Mouse (Mus musculus): ENCODE measurements around the gene Rgs7.

Rgs7 gene

GRCm38 (mm10) chr1:175491861-175492682 is at the start of gene Rgs7:
TSS of gene Rgs7 (minus strand) at chr1:175492500.
- peak; percentile 42 for DNase-seq (ENCODE audit: low read depth, low spot score)

- no peak for DNase-seq (ENCODE audit: low read depth, low spot score)
These were observed 48.4 kb upstream of the Rgs7 start for GRCm38 (mm10) chr1:175540700-175541099.

- DNase-seq (ENCODE audit: low read depth, low spot score): no peak
These were observed 45.0 kb upstream of the Rgs7 start for GRCm38 (mm10) chr1:175537321-175537720.

DNA sequence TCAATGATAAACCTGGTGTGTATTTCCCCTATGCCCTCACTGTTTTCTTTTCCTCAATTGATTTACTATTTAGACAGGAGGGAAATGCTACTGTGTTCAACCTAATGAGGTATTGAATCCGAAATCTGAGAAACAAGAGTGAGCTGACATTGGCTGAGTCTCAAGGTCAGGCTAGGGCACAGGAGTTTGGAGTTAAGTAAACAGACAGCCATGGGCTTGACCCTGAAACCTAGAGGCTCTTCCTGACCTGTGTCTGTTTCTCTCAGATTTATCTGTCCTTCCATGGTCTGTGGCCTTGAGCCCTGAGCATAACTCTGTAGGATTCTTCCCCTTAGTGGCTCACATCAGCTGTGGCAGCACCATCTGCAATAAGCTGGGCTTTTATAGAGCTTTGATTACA is 37.6 kb upstream of the Rgs7 start:
- no peak for DNase-seq (ENCODE audit: low read depth, low spot score)

DNA sequence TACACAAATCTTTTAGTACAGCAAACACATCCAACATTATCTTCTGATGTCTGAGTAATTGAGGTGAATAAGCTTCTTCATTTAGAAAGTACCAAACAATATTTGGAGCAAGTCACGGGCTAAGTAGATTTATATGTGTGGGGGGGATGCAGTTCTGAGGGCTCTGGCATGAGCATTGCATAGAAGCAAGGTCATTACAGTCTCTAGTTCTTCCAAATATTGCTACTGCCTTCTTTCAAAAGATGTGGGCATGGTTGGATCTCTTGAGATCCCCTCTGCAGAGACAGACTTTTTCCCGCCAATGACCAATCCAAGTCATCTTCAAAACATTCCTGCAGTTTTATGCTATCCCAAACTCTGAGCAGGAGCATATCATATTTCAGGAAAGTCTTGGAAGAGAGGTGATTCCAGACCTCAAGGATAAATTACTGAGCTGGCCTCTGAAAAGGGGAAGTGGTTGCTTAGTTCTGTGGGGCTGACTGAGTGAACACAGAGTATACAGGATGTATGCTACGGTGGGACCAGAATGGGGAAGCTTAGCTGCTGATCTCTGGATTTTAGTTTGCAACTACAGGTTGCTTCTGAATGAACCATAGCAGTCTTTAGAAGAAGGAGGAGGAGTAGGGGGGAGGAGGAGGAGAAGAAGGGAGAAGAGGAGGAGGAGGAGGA is 32.5 kb upstream of the Rgs7 start:
- DNase-seq (ENCODE audit: low read depth, low spot score): no peak

DNA sequence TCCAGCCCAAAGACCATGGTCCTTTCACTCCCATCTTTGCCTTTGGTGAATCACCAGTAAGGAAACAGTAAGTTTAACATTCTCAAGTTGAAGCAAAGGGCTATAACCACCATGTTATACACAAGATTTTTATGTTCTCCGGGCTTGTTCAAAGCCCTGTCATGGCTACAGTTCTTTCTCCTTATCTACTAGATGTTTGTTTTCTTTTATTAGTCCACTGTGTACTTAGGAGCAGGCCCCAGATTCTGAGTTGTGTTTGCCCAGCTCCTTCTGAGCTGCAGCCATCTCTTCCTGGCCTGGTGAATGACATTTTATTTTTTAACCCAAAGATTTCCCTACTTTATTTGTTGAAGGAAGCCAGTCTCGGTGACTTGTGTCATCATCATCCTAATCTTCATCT is 31.3 kb upstream of the Rgs7 start:
- DNase-seq (ENCODE audit: low read depth, low spot score): no peak

DNA sequence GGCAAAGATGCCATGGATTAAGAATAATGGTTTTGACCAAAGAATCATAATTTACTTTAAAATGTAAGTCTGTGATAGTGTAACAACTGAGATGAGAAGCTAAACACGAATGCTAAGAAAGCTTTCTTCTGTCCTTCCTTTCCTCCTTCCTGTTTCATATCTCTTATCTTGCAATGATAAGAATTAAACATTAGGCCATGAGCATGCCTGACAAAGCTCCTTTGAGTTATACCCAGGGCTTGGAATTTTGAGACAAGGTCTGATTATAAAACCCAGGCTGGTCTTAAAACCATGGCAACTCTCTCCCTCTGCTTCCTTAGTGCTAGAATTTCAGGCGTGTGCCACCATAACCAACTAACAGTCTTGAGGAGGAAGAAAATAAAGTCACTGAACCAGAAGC is 22.2 kb upstream of the Rgs7 start:
- no peak for DNase-seq (ENCODE audit: low read depth, low spot score)

- DNase-seq (ENCODE audit: low read depth, low spot score): no peak
These were observed 19.9 kb upstream of the Rgs7 start for GRCm38 (mm10) chr1:175512173-175512572.

- no peak for DNase-seq (ENCODE audit: low read depth, low spot score)
These were observed 17.7 kb upstream of the Rgs7 start for GRCm38 (mm10) chr1:175509989-175510388.

GRCm38 (mm10) chr1:175492683-175493043 is 363 bp upstream of the Rgs7 start:
- DNase-seq (ENCODE audit: low read depth, low spot score): no peak

DNA sequence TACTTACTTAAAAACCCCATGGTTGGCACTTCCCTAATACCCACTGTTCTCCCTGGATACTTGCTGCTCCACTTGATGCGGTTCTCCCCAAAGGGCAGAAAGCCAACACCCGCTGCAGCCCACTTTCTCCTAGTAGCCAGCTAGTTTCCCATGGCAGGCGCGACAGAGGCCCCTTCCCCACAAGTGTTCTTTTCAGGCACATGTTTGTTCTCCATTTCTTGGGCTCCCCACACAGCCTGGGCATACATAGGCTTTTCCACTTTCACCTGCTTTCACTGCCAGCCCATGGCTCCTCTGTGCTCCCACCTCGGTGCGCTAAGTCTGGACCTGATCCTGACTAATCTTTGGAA is 814 bp downstream of the Rgs7 start:
- no peak for DNase-seq (ENCODE audit: low read depth, low spot score)

- DNase-seq (ENCODE audit: low read depth, low spot score): no peak
These were observed 7.2 kb downstream of the Rgs7 start for GRCm38 (mm10) chr1:175485109-175485508.

DNA sequence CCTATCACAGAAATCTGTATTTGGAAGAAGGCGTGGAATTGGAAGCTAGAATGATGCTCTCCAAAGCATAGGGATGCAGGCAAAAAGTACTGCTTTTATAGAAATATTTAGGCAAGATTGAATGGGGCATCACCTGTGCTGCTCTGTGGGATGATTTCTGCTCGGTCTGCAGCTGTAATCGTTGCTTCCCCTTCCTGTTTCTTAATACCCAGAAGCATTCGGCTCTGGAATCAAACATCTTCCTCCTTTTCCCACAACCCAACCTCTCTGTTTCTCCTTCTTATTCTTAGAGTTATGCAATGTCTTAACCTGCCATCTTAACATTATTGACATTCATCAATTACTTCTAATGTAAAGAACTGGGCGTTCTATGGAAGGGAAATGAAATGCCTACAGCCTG is 19.2 kb downstream of the Rgs7 start:
- DNase-seq (ENCODE audit: low read depth, low spot score): no peak

GRCm38 (mm10) chr1:175469087-175469788 is 23.1 kb downstream of the Rgs7 start:
- DNase-seq (ENCODE audit: low read depth, low spot score): no peak

DNA sequence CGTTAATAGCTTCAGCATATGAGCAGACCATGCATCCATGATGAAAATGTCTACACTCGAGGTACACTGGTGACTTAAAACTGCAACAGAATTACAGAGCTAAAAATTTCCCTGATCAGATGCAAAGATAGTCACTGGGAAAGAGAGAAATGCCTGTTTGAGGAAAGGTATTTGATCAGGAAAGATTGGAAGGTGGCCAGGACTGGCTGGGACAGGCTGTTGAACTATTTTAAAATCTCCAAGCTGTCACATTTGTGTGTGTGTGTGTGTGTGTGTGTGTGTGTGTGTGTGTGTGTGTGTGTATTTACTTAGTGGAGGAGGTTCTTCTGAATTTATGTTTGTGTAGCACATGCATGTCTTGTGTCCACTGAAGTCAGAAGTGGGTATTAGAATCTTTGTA is 27.7 kb downstream of the Rgs7 start:
- no peak for DNase-seq (ENCODE audit: low read depth, low spot score)

- peak; percentile 65 for DNase-seq (ENCODE audit: low read depth, low spot score)
These were observed 29.9 kb downstream of the Rgs7 start for GRCm38 (mm10) chr1:175462351-175462750.

DNA sequence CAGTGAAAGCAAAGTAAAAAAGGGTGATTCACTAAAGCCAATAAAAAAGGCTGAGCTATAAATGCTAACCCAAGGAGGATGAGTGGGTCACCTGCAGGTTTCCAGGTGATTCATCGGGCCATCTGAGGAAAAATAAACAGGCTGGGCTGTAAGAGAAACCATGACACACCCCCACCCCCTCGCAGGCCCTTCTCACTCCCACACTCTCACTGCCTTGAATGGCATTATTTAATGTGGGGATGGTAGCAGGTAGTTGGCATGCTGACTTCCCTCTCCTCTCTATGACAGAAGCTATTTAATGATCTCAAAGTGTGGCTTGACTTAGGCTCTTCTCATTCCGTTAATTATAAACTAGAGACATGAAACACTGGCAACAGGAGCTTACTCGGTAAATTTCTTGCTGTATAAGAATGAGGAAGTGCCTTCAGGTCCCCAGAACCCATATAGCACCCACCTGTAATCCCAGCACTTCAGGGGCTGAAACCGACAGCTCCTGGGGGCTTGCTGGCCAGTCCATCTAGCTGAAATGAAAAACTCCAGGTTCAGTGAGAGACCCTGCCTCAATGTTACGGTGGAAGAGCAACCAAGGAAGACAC is 38.2 kb downstream of the Rgs7 start:
- no peak for DNase-seq (ENCODE audit: low read depth, low spot score)

DNA sequence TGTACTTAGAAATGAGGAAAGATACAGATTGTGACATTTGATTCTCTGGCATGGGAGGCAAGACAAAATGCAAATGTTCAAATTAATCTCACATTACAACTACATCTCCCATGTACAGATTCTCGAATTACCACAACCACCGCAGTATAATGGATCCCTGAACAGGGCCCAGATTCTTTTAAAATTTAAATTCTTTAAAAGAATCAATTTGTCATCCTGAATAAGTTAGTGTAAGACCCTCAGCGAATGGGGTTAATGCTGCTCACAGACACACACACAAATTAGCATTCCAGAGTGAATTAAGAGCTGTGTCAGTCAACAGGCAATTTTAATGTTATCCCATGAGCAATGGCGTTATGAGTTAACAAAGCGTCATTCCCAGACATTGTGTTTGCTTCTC is 44.3 kb downstream of the Rgs7 start:
- no peak for DNase-seq (ENCODE audit: low read depth, low spot score)

GRCm38 (mm10) chr1:175442939-175443338 is 49.4 kb downstream of the Rgs7 start:
- DNase-seq (ENCODE audit: low read depth, low spot score): no peak

- peak; percentile 84 for DNase-seq (ENCODE audit: low read depth, low spot score)
These were observed 50.3 kb downstream of the Rgs7 start for GRCm38 (mm10) chr1:175442025-175442424.

DNA sequence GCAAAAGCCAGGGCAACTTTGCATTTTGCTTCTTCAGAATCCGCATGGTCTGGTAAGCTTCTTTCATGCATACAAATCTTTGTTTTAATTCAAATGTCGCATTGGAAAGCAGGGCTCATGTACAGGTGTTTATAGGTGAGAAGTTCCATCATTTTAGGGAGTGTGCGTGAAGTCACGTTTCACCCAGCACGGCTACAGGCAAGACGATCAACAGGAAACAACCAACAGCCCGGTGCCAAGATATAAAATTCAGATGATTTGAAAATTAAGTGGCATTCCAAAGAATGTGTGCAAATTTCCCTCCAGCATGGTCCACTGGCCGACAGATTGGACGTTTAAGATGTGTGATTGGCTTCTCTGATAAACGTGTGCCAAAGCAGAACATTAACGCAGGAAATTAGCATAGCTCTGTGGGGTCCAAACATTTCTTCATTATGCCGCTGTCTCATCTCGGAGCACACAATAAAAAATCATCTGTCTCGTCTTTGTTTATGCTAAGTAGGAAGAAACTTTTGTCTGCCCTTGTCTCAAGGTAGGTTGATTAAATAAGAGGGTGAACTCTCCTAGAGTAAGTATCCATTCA is 58.6 kb downstream of the Rgs7 start:
- DNase-seq (ENCODE audit: low read depth, low spot score): no peak

DNA sequence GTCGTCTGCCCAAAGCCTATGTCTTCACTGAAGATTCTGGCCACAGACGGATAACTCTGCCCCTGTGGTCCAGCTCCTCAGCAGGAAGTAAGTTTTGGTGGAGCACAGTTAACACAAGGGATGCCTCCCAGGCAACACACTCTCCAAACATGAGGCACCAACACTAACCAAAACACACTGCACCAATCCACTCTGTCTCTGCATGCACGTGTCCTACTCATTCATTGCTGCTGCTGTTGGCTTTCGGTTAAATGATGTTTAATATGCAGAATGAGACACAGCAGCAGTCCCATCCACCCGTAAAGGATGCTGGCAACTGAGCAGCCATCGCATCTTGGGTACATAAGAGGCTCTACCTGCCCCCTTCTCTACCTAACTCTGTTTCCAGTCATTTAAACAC is 59.2 kb downstream of the Rgs7 start:
- no peak for DNase-seq (ENCODE audit: low read depth, low spot score)

Measured in telencephalon, adult 2 months (tissue).